Mouse (Mus musculus): ENCODE measurements around the gene Fads3.
A peak's percentile ranks its signal among the peaks of the same experiment; 100 is the strongest.

The Fads3 gene

DNA sequence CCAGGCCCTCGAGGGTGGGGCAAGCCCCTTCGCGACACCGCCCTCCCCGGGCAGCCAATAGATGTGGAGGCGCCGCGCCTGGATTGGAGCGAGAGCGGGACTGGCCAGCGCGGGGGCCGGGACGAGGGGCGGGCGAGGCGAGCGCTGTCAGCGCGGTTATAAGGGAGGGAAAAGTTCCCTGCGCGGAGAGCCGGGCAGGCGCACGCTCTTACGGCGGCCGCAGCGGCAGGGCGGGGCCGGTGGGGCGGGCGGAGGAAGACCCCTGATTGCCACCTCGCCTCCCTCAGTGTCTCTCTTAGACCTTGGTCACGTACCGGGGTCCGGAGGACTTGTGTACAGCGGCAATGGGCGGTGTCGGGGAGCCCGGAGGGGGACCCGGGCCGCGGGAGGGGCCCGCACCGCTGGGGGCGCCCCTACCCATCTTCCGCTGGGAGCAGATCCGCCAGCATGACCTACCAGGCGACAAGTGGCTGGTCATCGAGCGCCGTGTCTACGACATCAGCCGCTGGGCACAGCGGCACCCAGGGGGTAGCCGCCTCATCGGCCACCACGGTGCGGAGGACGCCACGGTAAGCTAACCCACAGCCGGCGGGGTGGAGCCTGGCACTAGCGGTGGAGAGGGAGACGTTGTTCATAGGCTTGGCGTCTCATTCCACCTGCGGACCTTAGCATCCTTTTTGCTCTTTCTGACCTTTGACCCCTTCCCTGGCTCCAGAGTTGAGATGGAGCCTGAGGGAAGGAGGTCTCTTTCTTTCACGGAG is at the start of gene Fads3:
TSS of gene Fads3 (plus strand) at position 182 of the 761 bp plus-strand sequence.
- DNase-seq (ENCODE audit: low read depth), result peak; percentile 12

DNA sequence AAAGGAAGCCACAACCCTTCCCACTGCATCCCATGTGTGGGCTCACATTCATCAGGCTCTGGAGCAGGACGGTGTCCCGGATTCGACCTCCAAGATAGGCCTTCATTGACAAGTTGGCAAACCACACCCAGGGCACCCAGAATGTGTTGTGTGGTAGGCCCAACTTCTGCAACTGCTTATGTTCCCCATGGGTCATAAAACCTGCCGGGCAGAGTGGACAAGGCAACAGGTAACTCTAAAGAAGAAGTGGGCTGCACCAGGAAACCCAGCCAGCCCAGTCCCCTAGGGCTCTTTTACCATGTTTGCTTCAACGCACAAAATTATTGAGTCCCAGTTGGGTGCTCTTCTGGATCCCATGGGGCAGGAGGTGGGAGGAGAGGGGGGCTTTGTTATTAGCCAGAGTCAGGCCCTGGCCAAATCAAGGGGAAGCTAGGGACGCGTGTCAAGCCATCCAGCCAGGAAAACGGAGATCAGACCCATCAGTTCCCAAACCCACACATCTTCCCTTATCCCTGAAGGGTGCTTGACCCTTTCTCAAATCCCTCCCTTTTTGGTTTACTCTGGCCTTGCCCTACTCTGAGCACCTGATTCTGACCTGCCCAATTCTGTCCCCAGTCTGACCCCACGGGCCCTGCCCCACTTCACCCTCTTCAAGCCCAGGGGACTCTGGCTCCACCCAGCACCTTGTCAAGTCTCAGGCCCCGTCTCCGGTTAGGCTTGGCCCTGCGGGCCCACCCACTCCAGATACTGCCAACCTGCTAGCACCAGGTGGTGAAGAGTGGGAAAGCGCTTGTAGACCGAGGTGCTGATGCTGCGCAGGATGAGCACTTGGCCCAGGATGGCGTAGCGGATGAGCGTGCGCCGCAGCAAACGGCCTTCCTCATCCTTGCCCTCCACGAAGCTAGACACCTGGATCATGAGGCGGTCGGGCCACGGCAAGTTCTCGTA is 49.1 kb upstream of the Fads3 start:
- no peak for DNase-seq (ENCODE audit: low read depth)

DNA sequence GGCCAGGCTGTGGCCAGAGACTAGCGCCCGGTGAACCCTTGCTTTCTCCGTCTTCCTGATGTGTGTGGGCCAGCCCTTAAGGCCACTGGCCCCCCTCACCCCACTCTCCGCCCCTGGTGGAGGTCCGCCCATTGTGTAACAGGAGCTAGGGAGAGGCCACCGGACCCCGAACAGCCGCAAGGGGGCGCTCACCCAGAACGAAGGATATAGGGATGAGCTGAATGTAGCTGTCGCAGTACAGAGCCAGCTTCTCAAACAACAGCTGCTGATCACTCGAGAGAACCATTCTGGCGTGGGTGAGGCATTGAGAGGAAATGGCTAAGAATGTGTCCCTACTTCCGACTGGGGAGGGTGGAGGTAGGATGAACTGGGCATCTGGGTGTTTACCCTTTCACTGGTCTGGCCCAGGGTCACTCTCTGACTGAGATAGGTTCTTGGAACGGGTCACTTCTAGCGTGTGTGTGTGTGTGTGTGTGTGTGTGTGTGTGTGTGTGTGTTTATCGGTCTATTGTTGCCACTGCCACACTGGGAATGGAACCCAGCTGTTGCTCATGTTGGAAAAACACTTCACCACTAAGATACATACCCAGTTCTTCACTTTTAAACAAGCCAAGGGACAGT is 48.2 kb upstream of the Fads3 start:
- peak; percentile 85 for DNase-seq (ENCODE audit: low read depth)

DNA sequence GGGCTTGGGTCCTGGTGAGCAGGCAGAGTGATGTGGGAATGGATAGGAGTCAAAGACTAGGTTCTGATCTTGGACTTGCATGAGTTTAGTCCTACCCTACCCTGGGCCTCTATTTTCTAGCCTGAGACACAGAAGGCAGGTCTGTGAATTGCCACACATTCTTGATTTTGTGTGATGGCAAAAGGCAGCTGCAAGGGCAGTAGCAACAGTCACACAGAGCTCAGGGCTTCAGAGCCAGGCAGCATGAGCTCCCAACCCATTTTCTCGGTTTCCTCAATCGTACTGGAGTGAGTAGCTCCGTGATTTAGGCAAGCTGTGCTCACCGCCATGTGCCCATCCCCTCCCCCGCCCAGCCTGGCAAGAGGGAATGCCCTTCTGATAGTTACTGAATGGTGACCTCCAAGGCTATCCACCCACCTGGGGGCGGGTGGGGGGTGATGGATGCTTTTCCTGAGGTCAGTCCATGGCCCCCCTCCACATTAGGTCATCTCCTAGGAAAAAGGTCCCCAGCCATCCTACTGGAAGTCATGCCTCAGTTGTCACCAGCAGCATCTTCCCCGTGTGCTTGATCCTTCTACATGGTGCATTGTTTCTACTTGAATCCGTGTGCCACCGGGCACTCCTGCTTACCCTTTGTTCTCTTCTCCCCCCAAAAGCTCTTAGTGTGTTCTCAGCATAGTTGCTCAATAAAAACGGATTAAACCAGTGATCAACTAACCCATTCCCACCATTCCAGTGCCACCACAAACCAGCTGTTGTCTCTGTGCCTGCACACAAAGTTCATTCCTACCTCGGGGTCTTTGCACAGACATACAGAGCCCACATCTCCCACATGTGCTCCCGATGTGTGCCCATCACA is 43.9 kb upstream of the Fads3 start:
- DNase-seq (ENCODE audit: low read depth), result no peak

GRCm38 (mm10) chr19:9998063-9998416 is 43.3 kb upstream of the Fads3 start:
- no peak for DNase-seq (ENCODE audit: low read depth)

DNA sequence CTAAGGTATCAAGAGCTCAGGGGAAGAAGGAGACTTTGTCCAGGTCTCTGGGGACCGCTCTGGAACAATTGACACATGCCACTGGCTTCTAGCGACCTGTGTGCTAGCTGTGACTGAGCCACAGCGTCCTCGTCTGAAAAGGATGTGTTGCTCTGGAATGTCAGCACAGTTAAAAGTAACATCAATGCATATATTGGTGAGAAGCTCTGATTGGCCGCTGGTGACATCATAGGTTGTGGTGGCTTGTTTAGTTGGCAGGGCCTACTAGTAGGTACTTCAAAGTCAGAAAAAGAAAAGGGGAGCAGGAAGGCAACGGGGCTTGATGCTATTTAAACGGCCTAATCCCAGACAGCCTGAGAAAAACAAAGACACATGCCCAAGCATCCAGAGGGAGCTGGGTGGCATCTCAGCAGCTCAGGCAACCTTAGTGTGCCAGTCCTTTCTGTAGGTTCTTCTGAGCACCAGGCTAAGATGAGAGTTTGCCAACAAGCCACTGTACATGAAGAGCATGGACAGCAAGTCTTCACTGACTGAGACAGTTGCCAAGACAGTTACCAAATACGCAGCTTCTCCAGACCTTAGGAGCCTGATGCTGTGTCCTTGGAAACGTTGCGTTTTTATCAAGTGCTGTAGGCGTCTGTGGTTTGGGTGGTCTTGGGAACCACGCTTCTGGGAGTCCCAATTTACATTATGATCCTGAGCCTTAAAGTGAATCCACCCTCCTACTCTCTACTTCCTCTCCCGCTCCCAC is 42.5 kb upstream of the Fads3 start:
- DNase-seq (ENCODE audit: low read depth), result no peak

GRCm38 (mm10) chr19:10000330-10000729 is 41.0 kb upstream of the Fads3 start:
- no peak for DNase-seq (ENCODE audit: low read depth)

DNA sequence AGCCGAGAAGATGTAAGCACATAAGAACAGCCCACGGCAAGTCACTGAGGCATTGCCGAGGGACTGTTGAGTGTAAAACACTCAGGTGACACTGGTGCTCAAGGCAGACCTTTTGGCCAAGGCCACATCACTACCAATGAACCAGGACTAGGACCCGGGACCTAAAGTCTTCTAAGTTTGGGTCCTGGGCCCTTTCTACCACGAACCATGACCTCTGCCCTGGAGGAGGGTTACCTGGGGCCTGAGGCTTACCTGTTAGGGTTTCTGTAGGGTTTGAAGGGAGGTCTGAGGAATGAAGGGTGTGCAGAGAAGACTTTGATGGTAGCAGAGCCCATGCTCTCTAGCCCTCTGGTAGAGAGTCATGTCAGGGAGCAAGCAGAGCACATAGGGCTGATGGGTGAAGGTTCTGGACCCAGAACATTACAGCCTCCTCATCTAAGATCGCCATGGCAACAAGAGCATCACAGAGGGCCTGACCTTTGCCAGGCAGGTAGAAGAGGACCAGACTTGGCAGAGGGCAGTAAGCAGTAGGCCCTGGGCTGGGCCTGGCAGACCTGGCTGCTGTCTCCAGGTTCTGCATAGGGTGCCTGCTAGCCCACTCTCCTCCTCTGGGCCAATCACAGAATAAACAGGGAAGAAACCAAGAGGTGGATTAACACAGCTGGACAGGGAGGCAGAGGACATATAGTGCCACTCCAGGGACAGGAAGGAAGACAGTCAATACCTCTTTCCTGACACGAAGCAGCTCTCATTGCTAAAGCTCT is 40.0 kb upstream of the Fads3 start, which contains the start of the genes Best1 and Rab3il1:
TSS of gene Best1 (minus strand) at position 428 of the 764 bp plus-strand sequence.
TSS of gene Rab3il1 (plus strand) at position 464 of the 764 bp plus-strand sequence.
- no peak for DNase-seq (ENCODE audit: low read depth)

GRCm38 (mm10) chr19:10003696-10004095 is 37.7 kb upstream of the Fads3 start:
- no peak for DNase-seq (ENCODE audit: low read depth)

GRCm38 (mm10) chr19:10011408-10011807 is 30.0 kb upstream of the Fads3 start:
- DNase-seq (ENCODE audit: low read depth), result no peak

GRCm38 (mm10) chr19:10012827-10013278 is 28.5 kb upstream of the Fads3 start:
- no peak for DNase-seq (ENCODE audit: low read depth)

- DNase-seq (ENCODE audit: low read depth), result no peak
These were observed 28.0 kb upstream of the Fads3 start for GRCm38 (mm10) chr19:10013348-10013747.

DNA sequence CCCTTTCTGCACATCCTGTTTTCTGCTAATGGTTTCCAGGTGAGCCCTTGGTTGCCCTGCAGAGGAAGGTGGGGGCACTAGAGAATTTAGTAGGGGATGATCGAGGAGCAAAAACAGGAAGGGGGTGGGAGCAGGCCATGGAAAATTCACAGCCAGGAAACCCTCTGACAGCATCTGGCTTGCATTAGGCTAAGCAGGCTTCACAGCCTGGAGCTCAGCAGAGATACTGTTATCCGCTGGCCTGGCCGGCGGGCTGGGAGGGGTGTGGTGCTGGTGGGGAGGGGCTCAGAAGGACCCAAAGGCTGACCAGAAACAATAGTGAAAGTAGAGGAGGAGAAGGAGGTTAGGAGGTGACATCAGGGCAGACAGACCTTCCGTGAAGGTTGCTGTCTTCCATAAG is 27.5 kb upstream of the Fads3 start:
- DNase-seq (ENCODE audit: low read depth), result no peak

DNA sequence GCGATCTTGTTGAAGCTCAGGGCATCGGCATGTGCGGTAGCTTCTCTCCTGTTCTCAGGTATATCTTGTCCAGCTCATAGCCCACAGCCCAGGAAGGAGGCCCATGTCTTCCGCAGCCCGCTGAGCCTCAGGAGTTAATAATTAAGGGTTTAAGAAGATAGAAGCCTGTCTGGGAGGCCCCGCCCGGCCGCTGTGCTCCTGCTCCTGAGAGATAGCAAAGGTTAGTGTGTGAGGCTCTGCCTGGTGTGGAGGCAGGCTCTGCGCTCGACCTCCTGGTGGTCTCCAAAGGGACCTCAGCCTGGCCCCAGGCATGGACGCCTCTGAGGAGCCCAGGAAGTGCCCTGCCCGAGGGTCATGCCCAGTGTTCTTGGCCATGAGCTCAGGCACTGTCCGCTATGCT is 26.5 kb upstream of the Fads3 start:
- DNase-seq (ENCODE audit: low read depth), result no peak

DNA sequence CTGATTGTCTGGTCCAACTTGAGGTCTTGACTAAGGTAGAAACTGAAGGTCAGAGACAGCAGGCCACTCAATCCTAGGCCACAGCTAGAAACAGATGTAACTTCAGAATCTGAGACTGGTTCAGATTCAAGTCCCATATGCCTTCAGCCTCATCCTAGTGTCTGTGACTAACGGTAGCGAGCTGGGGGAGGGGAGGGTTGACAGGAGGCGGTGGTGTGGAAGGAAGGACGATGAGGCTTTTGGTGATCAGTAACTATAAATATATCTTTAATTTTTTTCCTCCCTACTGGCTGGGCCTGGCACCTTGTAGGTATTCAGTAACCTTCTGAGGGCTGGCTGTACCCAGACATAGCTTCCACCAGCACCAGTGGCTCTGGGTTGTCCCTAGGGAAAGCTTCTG is 25.9 kb upstream of the Fads3 start:
- DNase-seq (ENCODE audit: low read depth), result no peak

DNA sequence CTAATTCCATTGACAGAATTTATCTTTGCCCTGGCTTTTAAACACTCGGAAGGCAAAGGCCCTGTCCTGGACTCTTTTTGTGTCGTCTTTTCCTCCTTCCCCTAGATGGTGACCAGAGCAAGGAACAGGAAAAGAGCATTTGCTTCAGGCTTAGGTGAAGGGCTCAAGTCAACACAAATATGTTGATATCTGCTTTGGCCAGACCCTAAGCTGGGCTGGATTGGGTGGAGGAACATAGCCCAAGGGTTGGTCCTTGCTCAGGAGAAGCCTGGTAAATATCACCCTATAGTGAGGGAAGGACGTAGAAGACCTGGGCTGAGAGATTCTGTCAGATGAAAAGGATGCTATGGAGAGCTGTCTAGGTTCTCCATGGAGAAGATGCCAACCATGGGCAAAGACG is 25.2 kb upstream of the Fads3 start:
- no peak for DNase-seq (ENCODE audit: low read depth)

- DNase-seq (ENCODE audit: low read depth), result peak; percentile 30
These were observed 23.5 kb upstream of the Fads3 start for GRCm38 (mm10) chr19:10017637-10018526.

DNA sequence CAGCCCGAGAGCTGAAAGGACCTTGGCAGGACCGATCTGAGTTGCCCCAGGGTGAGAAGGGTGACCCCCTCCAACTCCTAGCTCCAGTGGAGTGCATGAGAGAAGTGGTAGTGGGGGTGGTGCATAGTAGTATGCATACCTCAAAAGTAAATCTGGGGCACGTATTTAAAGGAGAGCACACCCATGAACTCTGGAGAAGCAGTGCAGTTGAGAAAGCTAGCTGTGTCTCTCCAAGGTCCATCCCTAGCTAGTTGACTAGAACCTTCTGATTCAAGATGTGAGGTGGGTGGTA is 22.9 kb upstream of the Fads3 start:
- DNase-seq (ENCODE audit: low read depth), result no peak

DNA sequence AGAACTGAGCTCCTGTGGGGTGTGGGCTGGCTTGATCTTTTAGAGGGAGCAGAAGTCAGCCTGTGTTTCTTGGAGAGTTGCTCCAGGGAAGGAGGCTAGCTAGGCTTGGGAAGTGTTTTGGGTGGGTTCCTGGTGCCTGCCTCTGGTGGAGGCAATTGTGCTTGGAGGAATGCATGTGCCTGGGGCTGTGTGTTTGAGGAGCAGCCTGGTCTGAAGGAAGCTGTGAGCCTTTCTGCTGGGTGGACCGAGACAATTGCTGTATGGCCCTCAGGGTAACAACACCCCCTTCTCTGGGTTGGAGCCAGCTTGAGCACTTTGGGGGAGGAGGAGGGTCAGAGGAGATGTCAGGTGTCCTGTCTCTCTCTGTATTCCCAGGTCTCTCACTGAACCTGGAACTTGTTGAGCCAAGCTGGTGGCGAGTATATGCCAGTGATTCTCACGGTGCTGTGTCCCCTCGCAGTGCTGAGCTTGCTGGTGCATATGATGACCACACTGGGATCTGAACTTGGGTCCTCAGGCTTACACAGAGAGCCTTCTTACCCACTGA is 22.1 kb upstream of the Fads3 start:
- no peak for DNase-seq (ENCODE audit: low read depth)
